Comparison of ENCODE assay signal across 7 mouse cellular contexts in the genomic region with DNA sequence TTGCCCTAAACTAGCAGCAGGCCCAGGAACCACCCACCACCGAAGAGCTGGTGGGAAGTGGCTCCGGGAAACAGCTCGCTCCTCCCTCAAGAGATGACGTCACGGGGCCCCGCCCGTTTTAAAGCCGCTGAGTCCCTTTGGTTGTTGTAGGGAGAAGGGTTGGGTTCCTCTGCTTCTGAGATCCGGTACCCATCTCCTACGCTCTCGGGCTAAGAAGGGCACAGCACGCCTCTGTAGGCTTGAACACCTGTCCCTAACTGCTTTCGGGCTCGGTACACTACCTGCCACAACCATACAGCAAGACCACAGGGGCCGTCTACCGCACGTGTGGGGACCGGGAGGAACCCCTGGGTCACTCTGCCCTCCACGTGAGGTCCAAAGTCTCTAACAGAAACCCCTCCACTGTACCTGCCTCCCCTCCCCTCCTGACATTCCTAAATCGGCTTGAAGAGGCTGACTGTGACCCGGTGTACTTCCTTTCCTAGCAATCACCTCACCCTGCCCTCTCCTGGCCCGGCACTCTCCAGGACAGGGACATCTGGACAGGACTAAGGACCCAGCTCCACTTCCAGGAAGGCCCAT. TPM values are rescaled to one million over a fixed set of nuclear protein-coding genes. Genes with fewer than 3 reads are reported as not detected.
DNase-seq lines count a peak whose midpoint lies in the region; ATAC-seq and TF ChIP-seq lines count a peak whose summit lies in the region.

No protein-coding gene starts in this region.

- H3K36me3 ChIP-seq in heart, embryonic 11.5 days (ENCODE audit: control insufficient read depth, insufficient read depth, low read length): no peaks in the 10 kb centered on the region
- no peaks in the 10 kb centered on the region for H3K36me3 ChIP-seq in kidney, embryonic 15.5 days
- no peaks in the 10 kb centered on the region for H3K36me3 ChIP-seq in limb, embryonic 15.5 days
- no peaks in the 10 kb centered on the region for H3K36me3 ChIP-seq in midbrain, postnatal 0 days (ENCODE audit: insufficient read depth, low read length)

- TF ChIP-seq POLR2A in bone marrow macrophage, adult 2 months (IDR thresholded peaks at IDR 0.05; ENCODE audit: borderline replicate concordance, low read depth, low read length): no peak
- TF ChIP-seq POLR2A in embryonic fibroblast, embryonic 13.5 days (IDR thresholded peaks at IDR 0.05; ENCODE audit: low read depth, low read length): peak; percentile 44

- ATAC-seq in heart, embryonic 11.5 days (replicated peaks; ENCODE audit: insufficient number of reproducible peaks, low FRiP score, low TSS enrichment): peak; percentile 47; the same call in 1 of the 2 replicates
- ATAC-seq in kidney, embryonic 15.5 days (replicated peaks; ENCODE audit: low FRiP score): peak; percentile 93
- peak; percentile 47; the same call in 1 of the 2 replicates for ATAC-seq in limb, embryonic 15.5 days (ENCODE audit: insufficient number of reproducible peaks, low FRiP score, low TSS enrichment, low read depth)
- ATAC-seq in midbrain, postnatal 0 days (ENCODE audit: low FRiP score): peak; percentile 70

- no peak overlapping the region for H3K27ac ChIP-seq in bone marrow macrophage, adult 2 months (ENCODE audit: insufficient read depth, low read depth, low read length)
- H3K27ac ChIP-seq in embryonic fibroblast, embryonic 13.5 days (ENCODE audit: insufficient read depth, low read length): no peak overlapping the region
- H3K27ac ChIP-seq in heart, embryonic 11.5 days (ENCODE audit: low read depth, low read length): no peak overlapping the region
- H3K27ac ChIP-seq in kidney, embryonic 15.5 days: 0 out of 2 replicates have a peak overlapping the region, but pooled peaks have one; percentile 22
- H3K27ac ChIP-seq in limb, embryonic 15.5 days: no peak overlapping the region
- H3K27ac ChIP-seq in midbrain, postnatal 0 days (ENCODE audit: low read depth, low read length): no peak overlapping the region

- H3K4me1 ChIP-seq in bone marrow macrophage, adult 2 months (ENCODE audit: control insufficient read depth, insufficient read depth, low read length): peaks cover 2% of the 10 kb centered on the region; the same call in 1 of the 2 replicates
- no peaks in the 10 kb centered on the region for H3K4me1 ChIP-seq in embryonic fibroblast, embryonic 13.5 days (ENCODE audit: control insufficient read depth, insufficient read depth, low read length)
- H3K4me1 ChIP-seq in heart, embryonic 11.5 days (ENCODE audit: control insufficient read depth, insufficient read depth, low read length): no peaks in the 10 kb centered on the region
- H3K4me1 ChIP-seq in kidney, embryonic 15.5 days: peaks cover 7% of the 10 kb centered on the region
- H3K4me1 ChIP-seq in limb, embryonic 15.5 days: peaks cover 10% of the 10 kb centered on the region
- no peaks in the 10 kb centered on the region for H3K4me1 ChIP-seq in midbrain, postnatal 0 days (ENCODE audit: insufficient read depth, low read length)

- no peaks in the 10 kb centered on the region for H3K27me3 ChIP-seq in heart, embryonic 11.5 days (ENCODE audit: control insufficient read depth, insufficient read depth, low read length)
- H3K27me3 ChIP-seq in kidney, embryonic 15.5 days: no peaks in the 10 kb centered on the region
- H3K27me3 ChIP-seq in limb, embryonic 15.5 days: no peaks in the 10 kb centered on the region
- H3K27me3 ChIP-seq in midbrain, postnatal 0 days (ENCODE audit: insufficient read depth, low read length): no peaks in the 10 kb centered on the region

- peak; percentile 75 for DNase-seq in midbrain, postnatal 0 days (ENCODE audit: low spot score)
- peak; percentile 85 to 86 for DNase-seq in spleen, postnatal 36 days (ENCODE audit: low spot score in 2 of 2)

- H3K4me3 ChIP-seq in bone marrow macrophage, adult 2 months (ENCODE audit: insufficient read depth, low read length): peak overlapping the region; percentile 54
- H3K4me3 ChIP-seq in embryonic fibroblast, embryonic 13.5 days (ENCODE audit: insufficient read depth, low read length): peak overlapping the region; percentile 22; the same call in 1 of the 2 replicates
- H3K4me3 ChIP-seq in heart, embryonic 11.5 days (ENCODE audit: low read depth, low read length): peak overlapping the region; percentile 37
- H3K4me3 ChIP-seq in kidney, embryonic 15.5 days (replicated peaks): peak overlapping the region; percentile 43
- peak overlapping the region; percentile 37 for H3K4me3 ChIP-seq in limb, embryonic 15.5 days
- peak overlapping the region; percentile 20 for H3K4me3 ChIP-seq in midbrain, postnatal 0 days (ENCODE audit: low read depth, low read length)

- 2% methylated on average over 22 of the region's 22 CpGs for WGBS in heart, embryonic 11.5 days (ENCODE audit: insufficient replicate concordance)
- WGBS in kidney, embryonic 15.5 days: 4% methylated on average over 22 of the region's 22 CpGs
- 5% methylated on average over 22 of the region's 22 CpGs for WGBS in limb, embryonic 15.5 days
- WGBS in midbrain, postnatal 0 days: 6% methylated on average over 22 of the region's 22 CpGs

- peak overlapping the region; percentile 52 for H3K9ac ChIP-seq in heart, embryonic 11.5 days (ENCODE audit: low read depth, low read length)
- peak overlapping the region; percentile 26; the same call in 1 of the 2 replicates for H3K9ac ChIP-seq in kidney, embryonic 15.5 days
- H3K9ac ChIP-seq in limb, embryonic 15.5 days: no peak overlapping the region
- no peak overlapping the region for H3K9ac ChIP-seq in midbrain, postnatal 0 days (replicated peaks; ENCODE audit: low read length, poor library complexity, severe bottlenecking)

- no peaks in the 10 kb centered on the region for H3K9me3 ChIP-seq in heart, embryonic 11.5 days (replicated peaks; ENCODE audit: control insufficient read depth, low read length)
- H3K9me3 ChIP-seq in kidney, embryonic 15.5 days (replicated peaks): no peaks in the 10 kb centered on the region
- no peaks in the 10 kb centered on the region for H3K9me3 ChIP-seq in limb, embryonic 15.5 days
- H3K9me3 ChIP-seq in midbrain, postnatal 0 days (ENCODE audit: low read length): no peaks in the 10 kb centered on the region

- no peak for TF ChIP-seq CTCF in bone marrow macrophage, adult 2 months (IDR thresholded peaks at IDR 0.05; ENCODE audit: low read depth, low read length)
- no peak for TF ChIP-seq CTCF in embryonic fibroblast, embryonic 13.5 days (IDR thresholded peaks at IDR 0.05; ENCODE audit: borderline replicate concordance, insufficient read depth, low read length)
- no peak for TF ChIP-seq CTCF in midbrain, postnatal 0 days (IDR thresholded peaks at IDR 0.05)

- H3K4me2 ChIP-seq in heart, embryonic 11.5 days: peak overlapping the region; percentile 68
- H3K4me2 ChIP-seq in kidney, embryonic 15.5 days: peak overlapping the region; percentile 80
- H3K4me2 ChIP-seq in limb, embryonic 15.5 days: peak overlapping the region; percentile 63
- H3K4me2 ChIP-seq in midbrain, postnatal 0 days (ENCODE audit: low read depth, low read length, poor library complexity, severe bottlenecking): peak overlapping the region; percentile 48

RNA-seq across cellular contexts. Expression of a gene that starts 58.0 kb away (rescaled TPM):
- not detected in 2 replicates for polyA plus RNA-seq in bone marrow macrophage, adult 2 months (2012; ENCODE audit: insufficient read depth, insufficient read length, missing spikeins)
- not detected in 2 replicates for polyA plus RNA-seq in embryonic fibroblast, embryonic 13.5 days (2011; ENCODE audit: insufficient read length, low read depth, missing spikeins)
- polyA plus RNA-seq in heart, embryonic 11.5 days (2014; fragmentation: Nextera tagmentation; extraction: Ambion mirVana): not detected in 2 replicates
- polyA plus RNA-seq in kidney, embryonic 15.5 days (2015; fragmentation: Nextera tagmentation; extraction: Ambion mirVana): 0.22 TPM in 1 of 2 replicates, not detected in the other
- polyA plus RNA-seq in limb, embryonic 15.5 days (2015; fragmentation: Nextera tagmentation; extraction: Ambion mirVana): not detected in 2 replicates
- total RNA-seq in midbrain, postnatal 0 days (2014; rRNA removed): not detected in 2 replicates
- not detected in 2 replicates for polyA plus RNA-seq in midbrain, postnatal 0 days (2015; fragmentation: Nextera tagmentation; extraction: Ambion mirVana)

Comparison
In these comparisons a context has a peak if more than half of its experiments do, and no peak if none do; other contexts are left out.
1. H3K9ac ChIP-seq: peak in heart, embryonic 11.5 days (single experiment) and kidney, embryonic 15.5 days (single experiment); none in limb, embryonic 15.5 days (single experiment) and midbrain, postnatal 0 days (single experiment).
2. Peak in every context shown above with its lines, with median percentiles within 50 percentile points of each other: H3K4me3 ChIP-seq, ATAC-seq and H3K4me2 ChIP-seq.